Mouse (Mus musculus): ENCODE measurements at regions not wholly inside any gene's neighbourhood (a gene's known extent, or its start where the extent isn't known, plus 50 kb on each side); places are given as distances from the start of the nearest gene placed in this dataset.

DNA sequence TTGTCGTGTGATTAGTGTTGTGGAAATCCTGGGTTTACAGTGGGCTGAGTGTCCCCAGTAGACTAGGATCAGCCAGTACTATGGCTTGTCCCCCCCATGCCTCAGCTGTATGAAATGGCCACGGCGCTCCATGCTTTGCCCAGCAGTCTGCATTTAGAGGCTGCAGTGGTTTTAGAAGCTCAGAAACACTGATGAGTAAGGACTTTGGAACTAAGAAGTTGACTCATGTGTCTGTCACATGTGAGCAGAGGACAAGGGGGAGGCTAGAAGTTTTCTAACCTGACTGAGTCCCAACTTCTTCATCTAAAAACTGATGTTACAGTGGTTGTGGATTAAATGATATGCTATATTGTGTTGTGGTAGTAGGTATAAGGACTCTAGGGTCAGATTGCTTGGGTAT, 371.5 kb downstream of the Bckdhb start:
- DNase-seq = no peak

DNA sequence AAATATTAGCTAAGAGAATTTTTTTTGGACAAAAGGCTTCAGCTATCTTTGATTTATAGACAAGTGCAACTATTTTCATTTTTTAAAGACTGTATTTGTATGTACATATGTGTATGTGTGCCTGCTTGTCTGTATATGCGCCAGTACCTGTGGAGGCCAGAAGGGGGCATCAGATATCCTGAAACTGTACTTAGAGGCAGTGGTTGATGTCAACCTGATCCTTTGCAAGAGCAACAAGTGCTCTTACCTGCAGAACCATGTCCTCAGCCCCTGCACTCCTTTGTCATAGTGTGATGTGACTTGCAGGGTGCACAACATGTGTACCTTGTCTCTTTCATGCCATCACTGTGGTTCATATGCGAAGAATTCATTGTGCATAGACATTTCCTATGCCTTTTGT, 379.5 kb downstream of the Bckdhb start:
- DNase-seq = no peak

DNA sequence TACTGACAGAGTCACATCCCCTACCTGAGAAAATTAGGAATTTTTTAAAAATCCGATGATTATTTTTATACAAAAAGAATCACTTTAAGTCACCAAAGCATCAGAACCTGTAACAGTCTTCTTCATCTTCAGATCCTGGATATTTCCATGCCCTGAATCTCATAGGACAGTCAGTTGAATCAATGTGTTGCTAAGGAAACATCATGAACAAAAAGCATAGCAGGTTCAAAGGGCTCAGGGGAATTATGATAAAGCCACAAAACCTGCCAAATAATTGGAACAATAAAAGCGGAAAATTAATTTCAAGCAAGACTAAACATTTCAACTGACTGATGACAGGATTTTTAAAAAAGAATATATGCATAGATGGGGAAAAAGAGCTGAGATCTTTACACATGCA, 393.9 kb downstream of the Bckdhb start:
- no peak for DNase-seq

DNA sequence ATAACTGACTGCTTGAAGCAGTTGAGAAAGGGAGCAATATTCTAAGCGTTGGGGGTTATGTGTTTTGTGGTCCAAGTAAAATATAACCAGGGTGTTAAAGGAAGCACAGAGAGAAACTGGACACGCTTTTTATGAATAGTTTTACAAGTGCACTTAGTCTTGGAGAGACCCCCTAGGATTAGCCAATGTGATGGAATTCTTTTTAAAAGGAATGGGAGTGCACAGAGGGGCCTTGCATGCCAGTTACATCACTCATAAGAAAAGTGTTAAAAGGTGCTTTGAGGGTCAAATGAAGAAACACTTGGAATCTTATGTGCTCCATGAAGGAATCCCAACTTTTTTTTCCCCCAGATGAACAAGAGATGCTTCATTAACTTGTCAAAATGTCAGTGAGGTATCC, 394.4 kb downstream of the Bckdhb start:
- DNase-seq = no peak

DNA sequence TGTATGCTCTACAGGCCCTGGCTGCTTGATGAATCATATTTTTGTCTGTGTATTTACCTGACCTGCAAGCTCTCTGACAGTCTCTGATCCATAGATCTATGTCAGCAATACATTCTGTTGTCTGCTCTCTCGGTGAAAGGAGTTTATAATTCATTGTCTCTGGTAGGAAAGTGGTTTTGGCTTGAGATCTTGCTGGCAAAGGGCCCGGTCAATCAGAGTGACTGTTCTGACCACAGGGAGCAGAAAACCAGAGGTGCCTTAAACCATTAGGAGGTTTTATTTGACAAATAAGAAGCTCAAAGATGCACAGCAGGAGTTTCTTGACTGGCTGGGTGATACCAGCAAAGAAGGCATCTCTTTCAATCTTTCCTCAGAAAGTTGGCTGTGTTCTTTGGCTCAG, 398.2 kb downstream of the Bckdhb start:
- peak; percentile 18 to 25 for DNase-seq

DNA sequence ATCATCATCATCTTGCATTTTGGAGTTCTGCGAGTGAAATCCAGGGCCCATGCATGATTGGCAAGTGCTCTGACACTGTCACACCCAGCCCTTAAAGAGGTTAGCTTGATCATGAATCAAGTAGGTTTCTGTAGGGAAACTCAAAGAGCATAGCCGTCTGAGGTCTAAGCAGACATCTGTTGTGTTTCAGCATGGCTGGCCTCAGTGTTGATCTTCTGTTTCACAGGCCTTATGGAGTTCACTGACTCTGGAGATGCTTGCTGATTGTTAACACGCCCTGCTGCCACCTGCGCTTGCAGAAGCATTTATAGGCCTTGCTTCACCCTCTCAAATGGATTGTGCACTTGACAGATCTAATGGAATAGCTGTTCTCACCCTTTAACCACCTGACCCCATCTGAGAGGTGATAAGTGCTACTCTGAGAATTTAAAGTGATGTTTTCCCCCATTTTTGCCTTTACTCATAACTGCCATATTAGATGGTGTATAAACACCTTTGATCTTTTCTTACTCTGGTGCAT, 406.2 kb downstream of the Bckdhb start:
- no peak for DNase-seq

DNA sequence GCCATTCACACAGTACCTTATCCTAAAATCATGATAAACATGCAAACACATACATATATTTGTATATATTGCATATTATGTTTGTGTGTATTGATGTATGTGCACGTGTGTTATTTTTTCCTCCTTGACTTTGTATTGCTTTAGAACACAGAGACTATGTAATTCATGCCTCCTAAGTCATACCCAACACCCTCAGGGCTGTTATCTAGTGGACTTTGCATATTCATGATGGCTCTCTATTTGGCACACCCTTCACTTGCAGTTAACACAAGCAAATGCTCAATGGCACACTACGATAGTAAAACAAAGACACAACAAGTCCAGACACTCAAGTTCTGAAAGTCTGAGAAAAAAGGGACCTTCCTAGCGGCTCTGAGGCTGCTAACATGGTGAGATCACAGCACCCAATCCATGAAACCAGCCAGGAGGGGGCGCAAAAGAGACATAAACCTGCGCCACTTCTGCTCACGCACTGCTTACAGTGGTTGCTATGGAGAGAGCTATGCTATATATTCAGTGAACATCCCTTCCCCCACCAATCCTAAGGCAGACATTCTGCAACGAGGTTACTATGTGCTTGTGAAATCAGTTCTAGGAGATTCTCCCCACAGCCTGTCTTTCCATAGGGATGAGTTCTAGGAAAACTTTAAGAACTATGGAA, 418.6 kb downstream of the Bckdhb start:
- peak; percentile 79 to 84 for DNase-seq

DNA sequence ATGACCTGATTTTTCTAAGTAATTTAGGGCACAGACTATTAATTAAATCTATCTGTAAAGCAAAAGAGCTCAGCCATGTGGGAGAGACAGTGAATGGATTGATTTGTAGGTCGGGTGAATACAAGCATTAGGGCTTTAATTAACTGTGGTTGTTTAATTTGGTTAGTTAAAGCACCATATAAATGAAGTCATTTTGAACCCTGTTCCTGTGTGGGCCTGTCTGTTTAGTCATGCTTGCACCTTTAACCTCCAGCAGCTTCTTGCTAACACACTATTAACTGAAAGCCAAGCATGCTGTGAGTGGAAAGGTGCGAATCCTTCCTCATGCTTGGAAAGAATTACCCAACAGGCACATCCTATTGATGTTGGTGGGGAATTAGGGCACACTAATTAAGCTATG, 425.3 kb downstream of the Bckdhb start:
- no peak for DNase-seq

DNA sequence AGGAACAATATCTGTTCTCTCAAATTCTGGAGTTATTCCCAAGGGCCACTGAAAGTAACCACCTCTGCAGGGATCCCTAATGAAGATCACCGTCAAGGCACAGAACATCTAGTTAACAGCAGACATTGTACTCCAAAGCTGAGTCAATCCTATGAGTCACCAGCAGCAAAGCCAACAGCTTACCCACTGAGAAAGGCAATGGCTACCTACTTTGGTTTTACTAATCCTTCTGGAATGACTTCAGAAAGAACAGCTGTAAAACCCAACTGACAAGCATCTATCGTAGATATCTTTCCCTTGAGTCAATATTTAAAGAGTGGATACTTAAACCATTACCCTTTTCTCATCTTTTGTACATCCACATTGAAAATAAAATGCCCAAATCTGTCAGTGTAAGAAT, 429.5 kb downstream of the Bckdhb start:
- peak in 1 of 2 experiments; percentile 16 for DNase-seq

DNA sequence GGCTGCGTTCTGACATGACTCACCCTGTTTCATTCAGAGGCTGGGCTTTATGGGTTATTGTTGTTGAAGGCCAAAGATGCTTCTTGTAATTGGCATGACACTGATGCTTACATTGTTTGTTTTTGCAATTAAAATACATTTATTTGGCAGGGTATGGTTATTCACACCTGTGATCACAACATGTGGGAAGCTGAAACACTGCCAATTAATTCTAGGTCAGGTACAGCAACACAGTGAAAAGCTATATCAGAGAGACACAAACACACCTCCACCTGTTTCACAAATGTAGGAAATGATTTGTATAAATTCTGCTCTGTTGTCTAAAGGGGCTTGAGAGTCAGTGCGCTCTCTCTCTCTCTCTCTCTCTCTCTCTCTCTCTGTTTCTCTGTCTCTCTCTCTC, 431.2 kb downstream of the Bckdhb start:
- DNase-seq = no peak

DNA sequence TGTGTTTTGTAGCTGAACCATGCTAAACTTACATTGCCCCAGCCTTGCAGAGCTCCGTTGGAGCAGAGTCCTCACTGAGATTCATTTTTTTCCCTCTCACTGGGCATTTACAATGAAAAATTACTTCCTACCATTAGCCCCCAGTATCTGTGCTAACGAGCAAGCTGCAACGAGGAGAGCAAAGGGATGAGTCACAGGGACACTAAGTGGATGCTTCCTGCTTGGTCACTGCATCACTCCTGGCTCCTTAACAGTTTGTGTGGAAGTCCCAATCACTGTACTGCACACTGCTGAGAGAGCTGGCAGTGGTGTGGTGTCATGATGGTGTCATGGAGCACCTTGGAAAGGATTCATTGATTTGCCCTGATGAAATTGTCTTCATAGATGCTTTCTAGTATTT, 434.9 kb downstream of the Bckdhb start:
- DNase-seq = no peak

DNA sequence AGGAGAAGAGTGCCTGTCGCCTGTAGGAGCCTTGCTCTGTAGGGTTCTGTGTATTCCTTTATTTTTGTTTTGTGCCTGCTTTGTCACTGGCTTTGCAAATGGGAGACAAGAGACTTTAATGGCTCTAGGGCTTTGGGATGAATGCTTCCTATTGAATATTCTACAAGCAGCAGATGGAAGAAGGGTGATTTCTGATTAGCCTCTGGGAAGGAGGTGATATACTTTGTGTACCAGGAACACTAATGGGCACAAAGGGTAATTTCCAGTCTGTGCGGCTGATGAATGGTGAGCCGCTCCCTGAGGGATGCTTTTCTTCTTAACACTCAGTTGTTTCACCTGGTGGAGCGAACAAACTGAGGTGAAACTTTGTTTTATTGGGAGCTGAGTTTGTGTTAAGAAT, 435.5 kb downstream of the Bckdhb start:
- no peak for DNase-seq

DNA sequence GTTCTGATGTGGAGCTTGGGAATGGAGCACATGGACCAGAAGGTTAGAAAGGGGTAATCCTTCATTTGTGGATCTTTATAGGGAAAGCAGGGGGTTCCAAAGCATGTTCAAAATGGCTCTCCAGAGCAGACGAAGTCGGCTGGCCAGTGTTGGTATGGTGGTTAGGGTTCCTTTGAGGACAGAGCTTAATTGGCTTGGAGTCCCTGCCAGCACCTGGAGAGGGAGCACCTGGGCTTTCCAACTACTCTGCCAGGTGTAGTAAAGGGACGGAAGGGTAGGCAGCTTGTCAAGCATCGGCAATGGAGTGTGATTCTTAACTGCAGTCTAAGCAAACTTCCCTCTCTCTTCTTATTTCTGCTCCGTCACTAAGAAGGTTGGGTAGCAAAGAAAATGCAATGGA, 438.5 kb downstream of the Bckdhb start:
- no peak for DNase-seq

DNA sequence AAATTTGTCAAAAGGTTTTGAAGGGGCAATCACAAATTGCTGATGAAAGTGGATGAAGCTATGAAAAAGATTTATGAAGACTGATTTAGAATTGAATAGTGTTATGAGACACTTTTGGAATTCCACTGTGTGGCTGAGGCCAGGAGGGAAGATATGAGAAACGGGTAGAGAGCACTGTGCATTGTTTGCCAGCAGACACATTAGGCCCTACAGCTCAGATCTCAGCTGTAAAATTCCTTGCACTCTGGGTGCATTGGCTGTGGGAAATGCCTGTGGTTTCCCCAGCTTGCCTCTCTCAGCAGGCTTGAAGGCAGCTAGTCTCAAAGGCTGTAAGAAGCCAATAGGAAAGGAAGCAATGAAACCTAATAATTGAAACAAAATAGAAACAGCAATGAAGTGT, 444.3 kb downstream of the Bckdhb start:
- DNase-seq = no peak

DNA sequence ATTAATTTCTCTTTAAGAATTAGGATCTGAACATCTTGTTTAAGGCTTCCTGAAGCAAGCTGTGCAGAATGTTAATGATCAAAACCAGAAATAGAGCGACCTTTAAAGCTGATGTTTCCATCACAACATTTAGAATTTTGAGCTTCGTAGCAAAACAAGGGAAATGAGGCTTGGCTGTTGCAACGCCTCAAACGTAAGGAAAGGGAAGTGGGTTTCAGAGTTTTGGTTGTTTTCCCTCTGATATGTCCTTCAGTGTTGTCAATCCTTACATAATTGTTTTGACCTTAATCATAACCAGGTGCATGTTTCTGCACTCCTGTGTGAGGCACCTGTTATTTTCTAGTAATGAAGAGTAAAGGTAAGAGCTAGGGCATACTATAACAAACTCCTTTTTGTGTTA, 445.3 kb downstream of the Bckdhb start:
- DNase-seq = no peak

DNA sequence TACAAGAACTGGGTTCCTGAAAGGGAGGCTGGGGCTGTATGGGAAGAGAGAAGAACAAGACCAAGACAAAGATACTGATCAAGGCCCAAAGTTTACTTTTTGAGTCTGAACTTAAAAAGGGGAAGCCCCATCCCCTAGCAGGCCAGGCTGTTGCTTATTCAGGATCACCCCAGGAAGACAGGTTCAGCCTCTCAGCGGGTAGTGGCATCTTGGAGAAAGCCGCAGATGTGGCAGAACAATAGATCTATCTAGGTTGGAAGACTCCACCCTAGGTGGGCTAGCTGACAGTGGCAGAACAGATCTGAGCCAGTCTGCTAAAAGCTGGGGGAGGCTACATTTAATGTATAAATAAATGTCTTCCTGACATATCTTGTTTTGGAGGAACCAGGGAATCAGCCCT, 450.8 kb downstream of the Bckdhb start:
- DNase-seq = no peak

DNA sequence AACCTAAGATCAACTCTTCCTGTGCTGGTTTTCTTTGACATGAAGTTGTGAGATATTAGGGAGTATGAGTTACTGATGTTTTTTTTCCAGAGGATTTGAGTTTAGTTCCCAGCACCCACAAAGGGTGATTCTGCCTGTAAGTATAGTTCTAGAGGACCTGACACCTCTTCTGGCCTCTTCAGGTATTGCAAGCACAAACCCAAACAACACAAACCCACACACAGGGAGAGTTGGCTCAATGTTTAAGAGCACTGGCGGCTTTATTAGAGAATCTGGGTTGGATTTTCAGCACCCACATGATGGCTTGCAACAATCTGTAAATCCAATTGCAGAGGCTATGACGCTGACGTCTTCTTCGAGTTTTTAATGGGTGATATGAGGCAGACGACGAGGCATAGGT, 451.7 kb downstream of the Bckdhb start:
- DNase-seq = no peak

DNA sequence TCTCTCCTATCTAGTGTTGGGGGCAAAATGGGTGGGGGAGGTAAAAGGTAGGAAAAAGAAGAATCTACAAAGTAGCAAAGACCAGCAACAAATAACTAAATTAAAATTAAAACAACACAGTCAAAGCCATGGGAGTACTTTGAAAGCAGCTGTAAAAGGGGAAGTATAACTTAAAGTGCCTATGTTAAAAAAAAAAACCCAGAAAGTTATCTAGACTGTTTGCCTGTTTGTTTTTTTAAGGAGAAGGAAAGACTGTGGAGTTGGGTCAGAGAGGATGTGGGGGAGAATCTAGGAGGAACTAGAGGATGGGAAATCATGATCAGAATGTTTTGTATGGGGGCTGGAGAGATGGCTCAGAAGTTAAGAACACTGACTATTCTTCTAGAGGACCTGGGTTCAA, 457.0 kb downstream of the Bckdhb start:
- no peak for DNase-seq

DNA sequence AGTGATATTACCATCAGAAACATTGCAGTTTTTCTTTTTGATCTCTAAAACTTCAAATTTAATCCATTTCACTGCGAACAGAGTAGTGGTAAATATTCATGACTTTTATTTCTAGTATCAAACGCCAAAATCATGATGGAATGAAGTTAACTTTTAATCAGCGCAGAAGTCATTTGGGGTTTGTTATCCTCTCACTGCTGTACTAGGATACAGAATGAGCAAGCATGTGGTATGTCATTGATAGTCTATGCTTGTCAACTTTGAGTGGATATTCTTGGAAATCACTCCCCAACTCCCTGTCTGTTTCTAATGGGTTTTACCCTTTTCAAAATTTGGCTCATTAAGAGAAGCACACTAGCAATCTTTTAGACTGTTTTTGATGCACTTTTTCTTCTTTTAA, 464.9 kb downstream of the Bckdhb start:
- no peak for DNase-seq

DNA sequence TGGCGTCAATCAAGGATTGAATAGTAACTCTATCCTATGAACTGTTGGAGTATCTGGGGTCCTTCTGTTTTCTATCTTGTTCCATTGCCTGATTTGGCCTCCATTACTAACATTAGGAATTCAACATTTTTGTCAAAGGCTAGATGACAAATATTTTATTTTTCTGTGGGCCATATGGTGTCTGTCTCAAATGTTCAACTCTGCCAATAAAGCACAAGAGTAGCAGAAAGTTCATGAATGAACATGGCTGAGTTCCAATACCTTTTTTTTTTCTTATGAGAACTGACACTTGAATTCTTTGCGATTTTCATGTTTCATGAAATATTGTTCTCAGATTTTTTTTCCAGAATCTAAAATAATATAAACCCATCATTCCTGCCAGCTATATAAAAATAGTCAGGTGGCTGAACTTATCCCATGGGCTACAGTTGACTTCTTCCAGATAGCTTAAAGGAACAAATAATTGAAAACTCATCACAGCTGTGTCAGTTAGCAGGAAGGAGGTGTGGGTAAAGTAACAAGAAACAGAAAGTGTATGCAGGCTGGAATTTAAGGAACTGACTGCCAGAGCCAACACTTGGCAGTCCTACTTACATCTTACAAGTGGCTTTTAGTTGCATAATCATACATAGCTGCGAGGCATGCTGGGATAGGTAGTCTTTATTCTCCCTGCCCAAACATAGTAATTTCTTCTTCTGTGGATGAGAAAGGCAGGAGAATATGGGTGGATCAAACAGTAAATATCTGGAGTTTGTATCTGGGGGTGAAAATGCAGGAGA, 469.8 kb downstream of the Bckdhb start:
- DNase-seq = no peak

DNA sequence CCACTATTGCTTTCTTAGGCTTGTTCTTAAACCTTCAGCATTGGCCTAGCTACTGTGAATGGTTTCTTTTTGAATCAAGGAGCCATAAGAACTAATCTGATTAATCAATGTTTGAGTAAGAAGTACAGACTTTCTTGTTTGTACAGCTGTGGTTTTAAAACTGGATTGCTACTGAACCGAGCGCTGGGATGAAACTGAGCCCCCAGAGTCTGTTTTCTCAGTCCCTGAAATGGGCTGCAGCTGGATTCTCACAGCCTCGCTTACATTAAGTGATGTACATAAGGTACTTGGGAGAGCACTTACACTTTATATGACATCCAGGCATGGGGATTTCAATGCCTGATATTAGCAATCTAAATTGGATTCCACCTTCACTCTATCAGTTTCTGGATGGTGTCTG, 474.5 kb downstream of the Bckdhb start:
- DNase-seq = no peak

DNA sequence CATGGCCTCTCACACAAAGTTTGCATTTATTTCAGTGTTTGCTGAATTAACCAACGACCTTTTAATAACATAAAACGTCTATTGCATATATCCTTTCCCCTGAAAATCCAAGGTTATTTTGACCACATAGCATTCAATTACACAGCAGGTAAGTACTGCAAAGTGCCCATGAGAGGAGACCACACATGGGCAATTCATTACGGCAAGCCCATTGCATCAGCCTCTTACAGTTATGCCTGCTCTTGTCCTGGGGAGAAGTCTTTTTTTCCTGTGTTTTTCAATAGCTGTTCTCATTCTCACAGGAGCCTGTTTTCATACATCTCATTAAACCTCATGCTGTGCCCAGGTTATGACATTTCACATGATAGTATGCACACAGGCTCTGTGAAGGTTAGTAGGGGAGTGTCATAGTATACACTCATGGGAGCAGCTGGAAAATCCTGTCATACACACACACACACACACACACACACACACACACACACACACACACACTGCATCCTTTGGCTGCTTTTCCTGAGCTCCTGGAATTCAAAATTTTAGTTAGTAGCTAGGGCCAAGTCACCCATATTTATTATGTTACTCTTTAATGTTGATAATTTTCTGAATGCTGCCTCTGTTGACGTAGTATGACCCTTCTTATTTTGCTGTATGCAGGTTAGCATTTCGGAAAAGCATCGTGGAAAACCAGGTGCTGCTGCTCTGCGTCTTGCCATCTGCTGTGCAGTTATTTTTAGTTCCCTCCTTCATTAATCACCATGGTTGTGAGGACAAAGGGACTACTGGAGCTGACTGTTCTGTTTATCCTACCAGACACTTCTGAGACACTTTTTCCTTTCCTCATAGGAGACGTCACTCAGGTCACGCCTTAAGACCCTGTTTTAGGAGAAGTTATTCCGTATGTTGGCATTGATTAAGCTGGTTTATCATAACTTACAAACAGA, 483.6 kb downstream of the Bckdhb start:
- no peak for DNase-seq
